Mouse (Mus musculus) liver, embryonic 14.5 days (tissue): ENCODE measurements around the gene Pemt.

Experiments used
- CTCF ChIP-seq: IDR thresholded peaks from 2 replicates; pipeline ENCODE4 v1.5.1; 2016; ENCODE audit warnings: antibody characterized with exemption, low read depth, control low read depth
- EP300 ChIP-seq: IDR thresholded peaks from 2 replicates; pipeline ENCODE4 v1.6.1; 2016; ENCODE audit warnings: antibody characterized with exemption, low read depth

DNA sequence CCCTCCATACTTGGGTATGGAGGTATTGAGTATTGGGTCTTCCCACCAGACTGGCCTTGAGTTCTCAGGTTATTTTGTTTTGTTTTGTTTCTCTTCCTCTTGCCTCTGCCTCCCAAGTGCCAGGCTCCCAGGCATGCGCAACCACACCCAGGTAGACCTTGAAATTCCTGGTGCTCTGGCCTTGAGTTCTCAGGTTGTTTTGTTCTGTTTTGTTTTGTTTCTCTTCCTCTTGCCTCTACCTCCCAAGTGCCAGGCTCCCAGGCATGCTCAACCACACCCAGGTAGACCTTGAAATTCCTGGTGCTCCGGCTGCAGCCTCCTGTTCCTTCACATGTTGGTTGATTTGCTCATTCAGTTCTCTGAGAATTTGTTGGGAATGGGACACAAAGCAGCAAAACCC, 13.7 kb upstream of the Pemt start:
- TF ChIP-seq CTCF (no peak), EP300 (no peak)
